Mouse (Mus musculus) B cell, adult 67 days (primary cell): Measurements from ENCODE around the gene 1810046K07Rik. TPM values are rescaled to one million over a fixed set of nuclear protein-coding genes. Genes with fewer than 3 reads are reported as not detected.

Experiments
- total RNA-seq, 2 experiments: library from RNA; stranded (reverse); gene quantifications; 4 replicates each; pipeline ENCODE4 v1.2.4; 2023

1810046K07Rik gene
- under 1 TPM in 1 of 2 experiments, not detected in 1; 0.70 TPM for total RNA-seq

DNA sequence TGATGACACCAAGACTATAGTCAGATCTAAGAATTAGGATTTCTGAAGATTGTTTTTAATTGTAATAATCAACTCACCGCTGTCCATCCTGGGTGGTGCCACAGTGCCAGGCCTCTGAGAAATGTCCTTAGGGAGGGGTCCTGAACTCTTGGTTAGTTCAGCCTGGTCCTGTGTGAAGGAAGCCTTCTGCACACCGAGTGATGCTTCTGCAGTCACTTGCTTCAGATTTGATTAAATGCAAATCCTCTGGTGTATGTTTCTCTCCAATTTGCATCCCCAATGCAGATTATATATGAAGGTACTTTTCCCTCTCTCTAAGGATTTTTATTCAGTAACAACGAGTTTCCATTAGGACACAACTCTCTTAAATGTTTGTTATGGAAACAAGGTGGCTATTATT, at the start of gene 1810046K07Rik:
Gene 1810046K07Rik, minus strand, starts transcription at position 187 of the 400 bp plus-strand sequence.

DNA sequence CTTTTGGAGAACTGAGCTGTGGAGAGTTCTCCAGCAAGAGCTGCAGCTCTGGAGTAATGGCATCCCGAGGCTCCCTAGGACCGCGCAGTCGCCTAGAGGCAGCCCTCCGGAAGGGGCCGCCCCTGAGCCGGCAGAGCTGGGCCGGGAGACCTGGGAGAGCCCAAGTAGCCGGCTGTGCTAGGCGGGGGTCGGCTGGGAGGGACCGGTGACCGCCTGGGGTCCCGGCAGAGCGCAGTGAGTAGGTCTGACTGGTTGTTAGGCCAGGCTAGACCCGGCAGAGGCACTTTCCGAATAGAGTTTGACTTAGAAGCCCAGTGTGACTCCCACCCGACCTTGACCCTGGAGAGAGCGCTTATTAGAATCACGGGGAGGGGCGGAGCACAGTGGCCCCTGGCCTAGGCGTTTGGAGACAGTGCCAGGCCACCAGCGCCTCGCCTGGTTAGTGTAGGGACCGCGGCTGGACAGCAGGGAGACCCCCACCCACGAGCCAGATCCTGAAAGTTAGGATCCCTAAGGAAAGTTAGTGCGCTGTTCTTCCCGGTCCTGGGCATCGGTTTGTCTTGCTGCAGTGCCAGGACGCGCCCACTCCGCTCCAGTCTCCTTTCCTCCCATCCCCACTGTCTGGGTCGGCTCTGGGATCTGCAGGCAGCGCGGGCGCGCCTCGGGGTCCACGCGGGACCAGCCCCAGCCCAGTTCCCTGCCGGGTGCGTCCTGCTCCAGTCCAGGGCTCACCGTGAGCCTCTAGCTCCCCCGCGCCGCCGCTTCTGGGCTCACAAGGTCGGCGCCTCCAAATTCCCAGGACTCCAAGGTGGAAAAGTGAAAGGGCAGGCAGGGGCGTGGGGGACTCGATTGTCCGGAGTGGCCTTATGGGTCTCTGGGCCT, 50.0 kb downstream of the 1810046K07Rik start, which contains the start of gene Colca2:
Gene Colca2, minus strand, starts transcription at position 70 of the 882 bp plus-strand sequence.

Other genes starting within 250 kb of the 1810046K07Rik start
- gene 4833427G06Rik, start 226.8 kb downstream of the 1810046K07Rik start, total RNA-seq: not detected
- not detected for gene Gm32742, start 163.4 kb downstream of the 1810046K07Rik start, total RNA-seq
- 100 to 1,000 TPM; 410 to 414 TPM for gene Pou2af1, start 115.2 kb downstream of the 1810046K07Rik start, total RNA-seq
- not detected for gene Colca2, start 50.3 kb downstream of the 1810046K07Rik start, total RNA-seq